Mouse (Mus musculus): ENCODE data around the gene Fam20a. TPM values are rescaled to one million over a fixed set of nuclear protein-coding genes. Genes with fewer than 3 reads are reported as not detected.

The Fam20a gene
- total and polyA plus RNA-seq, 3 experiments = 5.8 to 6.3 (median 6.1) TPM

DNA sequence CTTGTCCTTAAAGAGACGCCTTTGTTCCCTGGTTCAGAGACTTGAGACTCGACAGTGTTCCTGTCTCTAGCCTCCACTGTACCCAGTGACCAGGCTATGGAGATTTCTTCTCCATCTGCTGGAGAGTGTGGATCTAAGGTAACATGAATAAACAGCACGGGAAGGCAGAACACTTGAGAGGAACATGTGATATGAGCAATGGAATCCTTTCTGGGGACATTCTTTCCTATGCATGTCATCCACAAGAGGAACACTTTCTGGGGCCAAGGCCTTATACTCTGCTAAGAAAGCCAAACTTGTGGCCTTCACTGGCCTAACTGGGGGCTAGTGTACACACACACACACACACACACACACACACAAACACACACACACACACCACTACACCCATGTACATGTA is 40.5 kb downstream of the Fam20a start:
- Histone ChIP-seq H3K27me3 (ENCODE audit: control insufficient read depth, insufficient read depth, low read length) (no peaks in the 10 kb centered on the region), H3K79me2 (replicated peaks; ENCODE audit: control insufficient read depth, insufficient read depth, low read length) (no peaks in the 10 kb centered on the region), H3K4me1 (ENCODE audit: control insufficient read depth, insufficient read depth, low read length) (peaks cover 4% of the 10 kb centered on the region), H3K4me3 (no peak overlapping the region), H3K27ac (peak overlapping the region; percentile 69), H3K9ac (ENCODE audit: low read depth, low read length) (no peak overlapping the region), H3K36me3 (ENCODE audit: control insufficient read depth, insufficient read depth, low read length) (no peaks in the 10 kb centered on the region)
- no peak for DNase-seq
- TF ChIP-seq POLR2A (IDR thresholded peaks at IDR 0.05; ENCODE audit: insufficient read depth, low read depth, low read length) (no peak), EP300 (IDR thresholded peaks at IDR 0.05; ENCODE audit: insufficient read depth, low read depth, low read length) (0 out of 2 replicates have a peak, but pooled peaks have one; percentile 17)
- intact Hi-C loops (cut with DNase I) = no loop called here
- 38% methylated on average over 3 of the region's 3 CpGs for WGBS

DNA sequence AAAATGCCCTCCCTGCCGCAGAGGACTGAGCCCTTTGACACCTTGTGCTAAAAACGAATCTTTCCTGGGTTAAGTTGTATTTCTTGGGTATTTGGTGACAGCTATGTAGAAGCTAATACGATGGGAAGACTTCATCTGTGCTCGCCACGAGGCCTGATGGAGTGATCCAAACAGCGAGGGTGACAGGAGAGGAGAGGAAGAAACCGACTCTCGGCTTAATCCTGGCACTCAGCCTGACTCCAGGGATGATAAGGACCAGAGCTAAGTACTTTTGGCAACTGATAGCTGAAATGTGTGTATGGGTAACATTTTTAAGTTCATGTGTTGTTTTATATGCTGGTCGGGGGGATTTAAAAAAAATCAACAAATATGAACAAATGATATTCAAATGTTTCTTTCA is 41.1 kb downstream of the Fam20a start:
- no peaks in the 10 kb centered on the region for H3K79me2 ChIP-seq (replicated peaks; ENCODE audit: control insufficient read depth, insufficient read depth, low read length)
- intact Hi-C loops (cut with DNase I) = no loop called here
- no peaks in the 10 kb centered on the region for H3K27me3 ChIP-seq (ENCODE audit: control insufficient read depth, insufficient read depth, low read length)
- H3K4me1 ChIP-seq (ENCODE audit: control insufficient read depth, insufficient read depth, low read length) = peaks cover 4% of the 10 kb centered on the region
- no peak overlapping the region for H3K4me3 ChIP-seq
- no peak for TF ChIP-seq POLR2A (IDR thresholded peaks at IDR 0.05; ENCODE audit: insufficient read depth, low read depth, low read length)
- TF ChIP-seq EP300 (IDR thresholded peaks at IDR 0.05; ENCODE audit: insufficient read depth, low read depth, low read length) = no peak
- no peak for TF ChIP-seq CTCF (IDR thresholded peaks at IDR 0.05)
- H3K36me3 ChIP-seq (ENCODE audit: control insufficient read depth, insufficient read depth, low read length) = no peaks in the 10 kb centered on the region
- no peak for DNase-seq
- 35% methylated on average over 9 of the region's 9 CpGs for WGBS
- H3K27ac ChIP-seq = peak overlapping the region; percentile 69
- no peak overlapping the region for H3K9ac ChIP-seq (ENCODE audit: low read depth, low read length)

DNA sequence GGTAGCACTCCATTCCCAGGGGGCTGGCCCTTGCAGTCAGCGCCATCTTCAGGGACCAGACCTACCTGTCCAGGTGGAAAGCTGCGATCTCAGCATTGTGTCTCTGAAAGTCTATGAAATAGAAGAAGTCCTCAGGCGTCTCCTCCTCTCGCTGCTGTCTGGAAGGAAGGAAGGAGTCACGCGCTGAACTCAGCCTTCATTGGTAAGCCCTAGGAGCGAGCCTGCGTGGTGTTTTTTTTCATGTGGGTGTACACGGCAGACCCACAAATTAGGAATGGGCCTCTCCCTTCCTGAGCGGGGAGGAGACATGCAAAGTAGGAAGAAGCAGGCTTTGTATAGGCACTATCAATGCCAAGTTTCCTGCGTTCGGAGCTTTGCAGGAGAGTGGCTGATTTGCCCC is 43.8 kb downstream of the Fam20a start:
- Histone ChIP-seq H3K36me3 (ENCODE audit: control insufficient read depth, insufficient read depth, low read length) (no peaks in the 10 kb centered on the region), H3K27me3 (ENCODE audit: control insufficient read depth, insufficient read depth, low read length) (no peaks in the 10 kb centered on the region), H3K79me2 (replicated peaks; ENCODE audit: control insufficient read depth, insufficient read depth, low read length) (no peaks in the 10 kb centered on the region), H3K4me3 (no peak overlapping the region), H3K27ac (no peak overlapping the region), H3K4me1 (ENCODE audit: control insufficient read depth, insufficient read depth, low read length) (peaks cover 6% of the 10 kb centered on the region), H3K9ac (ENCODE audit: low read depth, low read length) (no peak overlapping the region)
- 69% methylated on average over 12 of the region's 12 CpGs for WGBS
- intact Hi-C loops (cut with DNase I) = loop anchor here (10.0 kb wide), 1 partner anchor 587 kb away; no protein-coding TSS in a partner anchor
- TF ChIP-seq EP300 (IDR thresholded peaks at IDR 0.05; ENCODE audit: insufficient read depth, low read depth, low read length) = no peak
- no peak for TF ChIP-seq CTCF (IDR thresholded peaks at IDR 0.05)
- no peak for TF ChIP-seq POLR2A (IDR thresholded peaks at IDR 0.05; ENCODE audit: insufficient read depth, low read depth, low read length)
- DNase-seq = no peak

DNA sequence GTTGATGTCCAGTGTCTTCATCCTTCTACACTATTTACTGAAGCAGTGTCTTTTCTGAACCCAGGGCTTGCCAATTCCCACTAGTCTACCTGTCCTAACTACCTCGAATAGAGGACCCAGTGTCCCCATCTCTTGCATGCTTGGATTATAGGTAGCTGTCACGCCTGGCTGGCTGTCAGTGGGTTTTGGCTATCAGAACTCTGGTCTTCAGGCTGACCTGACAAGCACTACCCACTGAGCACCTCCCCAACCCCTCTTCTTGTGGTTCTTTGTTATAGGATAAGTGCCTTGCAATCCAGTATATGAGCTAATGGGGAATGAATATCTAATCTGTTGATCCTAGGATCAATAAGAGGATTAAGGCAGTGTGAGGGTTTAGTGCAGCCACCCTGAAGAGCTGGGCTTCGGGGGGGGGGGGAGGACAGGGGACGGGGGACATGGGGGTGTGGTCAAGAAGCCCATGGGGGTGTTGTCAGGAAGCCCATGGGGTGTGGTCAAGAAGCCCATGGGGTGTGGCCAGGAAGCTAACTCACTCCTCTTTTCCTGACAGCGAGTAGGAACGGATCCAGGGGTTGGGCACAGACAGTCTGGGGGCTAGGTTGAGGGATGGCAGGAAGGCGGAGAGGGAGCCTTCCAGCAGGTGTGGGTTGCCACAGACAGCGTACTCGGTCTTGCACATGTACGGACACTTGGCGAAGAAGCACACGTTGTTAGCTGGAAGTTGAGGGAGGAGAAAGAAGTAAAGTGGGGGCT is 45.3 kb downstream of the Fam20a start:
- Histone ChIP-seq H3K4me1 (ENCODE audit: control insufficient read depth, insufficient read depth, low read length) (peaks cover 12% of the 10 kb centered on the region), H3K27ac (no peak overlapping the region), H3K36me3 (ENCODE audit: control insufficient read depth, insufficient read depth, low read length) (0 out of 2 replicates have a peak, but pooled peaks cover 2% of the 10 kb centered on the region), H3K27me3 (ENCODE audit: control insufficient read depth, insufficient read depth, low read length) (no peaks in the 10 kb centered on the region), H3K4me3 (no peak overlapping the region), H3K9ac (ENCODE audit: low read depth, low read length) (no peak overlapping the region), H3K79me2 (replicated peaks; ENCODE audit: control insufficient read depth, insufficient read depth, low read length) (no peaks in the 10 kb centered on the region)
- intact Hi-C loops (cut with DNase I) = loop anchor here (10.0 kb wide), 1 partner anchor 588 kb away; no protein-coding TSS in a partner anchor
- no peak for DNase-seq
- WGBS = 74% methylated on average over 12 of the region's 12 CpGs
- TF ChIP-seq POLR2A (IDR thresholded peaks at IDR 0.05; ENCODE audit: insufficient read depth, low read depth, low read length) (no peak), EP300 (IDR thresholded peaks at IDR 0.05; ENCODE audit: insufficient read depth, low read depth, low read length) (no peak), CTCF (IDR thresholded peaks at IDR 0.05) (no peak)

DNA sequence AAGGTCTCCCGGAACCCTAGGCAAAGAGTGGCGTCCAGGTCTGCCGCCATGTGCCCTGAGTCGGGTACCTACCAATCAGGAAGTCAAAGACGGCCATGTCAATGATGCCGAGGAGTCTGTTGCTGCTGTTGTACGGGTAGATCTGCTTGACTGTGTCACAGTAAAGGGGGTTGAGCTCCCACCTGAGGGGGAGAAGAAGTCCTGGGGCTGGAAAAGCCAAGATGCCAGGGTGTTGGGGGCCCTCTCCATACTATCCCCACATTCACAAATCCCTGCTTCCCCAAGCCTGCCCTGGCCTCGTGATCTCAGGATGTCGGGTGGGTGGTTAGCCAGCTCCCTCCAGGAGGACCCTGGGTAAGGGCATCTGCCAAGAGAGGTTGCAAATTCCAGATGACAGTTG is 46.3 kb downstream of the Fam20a start:
- DNase-seq = no peak
- Histone ChIP-seq H3K4me3 (no peak overlapping the region), H3K79me2 (replicated peaks; ENCODE audit: control insufficient read depth, insufficient read depth, low read length) (no peaks in the 10 kb centered on the region), H3K27me3 (ENCODE audit: control insufficient read depth, insufficient read depth, low read length) (no peaks in the 10 kb centered on the region), H3K4me1 (ENCODE audit: control insufficient read depth, insufficient read depth, low read length) (peaks cover 10% of the 10 kb centered on the region), H3K36me3 (ENCODE audit: control insufficient read depth, insufficient read depth, low read length) (peaks cover 3% of the 10 kb centered on the region), H3K9ac (ENCODE audit: low read depth, low read length) (no peak overlapping the region), H3K27ac (no peak overlapping the region)
- WGBS = 89% methylated on average over 9 of the region's 9 CpGs
- intact Hi-C loops (cut with DNase I) = loop anchor here (10.0 kb wide), 1 partner anchor 589 kb away; no protein-coding TSS in a partner anchor
- TF ChIP-seq POLR2A (IDR thresholded peaks at IDR 0.05; ENCODE audit: insufficient read depth, low read depth, low read length) = no peak
- no peak for TF ChIP-seq EP300 (IDR thresholded peaks at IDR 0.05; ENCODE audit: insufficient read depth, low read depth, low read length)
- TF ChIP-seq CTCF (IDR thresholded peaks at IDR 0.05) = no peak

DNA sequence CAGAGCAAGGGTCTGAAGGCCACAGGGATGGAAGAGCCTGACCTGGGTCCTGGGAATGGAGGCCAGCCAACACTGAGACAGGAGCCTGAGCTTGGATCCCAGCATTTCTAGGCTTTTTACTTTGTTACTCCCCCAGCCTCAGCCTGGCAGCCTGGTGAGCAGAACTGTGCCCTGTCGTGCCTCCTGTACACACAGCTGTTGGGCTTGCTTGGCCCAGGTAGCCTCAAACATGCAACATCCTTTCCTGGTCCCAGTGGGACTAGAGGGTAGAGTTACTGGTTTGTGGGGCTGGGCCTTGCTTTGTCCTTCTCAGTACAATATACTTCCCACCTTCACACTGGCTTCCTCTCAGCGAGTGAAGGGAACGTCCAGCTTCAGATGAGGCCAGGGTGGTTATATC is 46.9 kb downstream of the Fam20a start:
- Histone ChIP-seq H3K79me2 (replicated peaks; ENCODE audit: control insufficient read depth, insufficient read depth, low read length) (no peaks in the 10 kb centered on the region), H3K27ac (no peak overlapping the region), H3K27me3 (ENCODE audit: control insufficient read depth, insufficient read depth, low read length) (no peaks in the 10 kb centered on the region), H3K36me3 (ENCODE audit: control insufficient read depth, insufficient read depth, low read length) (peaks cover 6% of the 10 kb centered on the region), H3K4me3 (no peak overlapping the region), H3K9ac (ENCODE audit: low read depth, low read length) (no peak overlapping the region), H3K4me1 (ENCODE audit: control insufficient read depth, insufficient read depth, low read length) (peaks cover 14% of the 10 kb centered on the region)
- TF ChIP-seq EP300 (IDR thresholded peaks at IDR 0.05; ENCODE audit: insufficient read depth, low read depth, low read length) (no peak), POLR2A (IDR thresholded peaks at IDR 0.05; ENCODE audit: insufficient read depth, low read depth, low read length) (no peak), CTCF (IDR thresholded peaks at IDR 0.05) (no peak)
- WGBS = 78% methylated on average over 3 of the region's 3 CpGs
- intact Hi-C loops (cut with DNase I) = loop anchor here (10.0 kb wide), 1 partner anchor 590 kb away; no protein-coding TSS in a partner anchor
- DNase-seq = no peak
